Mouse (Mus musculus) thymus, postnatal 36 days (tissue): ENCODE data around the gene Enc1.
A peak's percentile ranks its signal among the peaks of the same experiment; 100 is the strongest.
"Not testable (repeated sequence)": the region's sequence is repeated elsewhere in the genome, so short reads cannot be mapped to it uniquely, and the experiment has no call there.

ENCODE experiments used
- DNase-seq, 2 experiments: peaks; one replicate each; pipeline ENCODE4 v3.0.0; 2022; ENCODE audit warnings: mixed read lengths in 2 of 2

The Enc1 gene

GRCm38 (mm10) chr13:97253418-97253981 is 12.6 kb downstream of the Enc1 start:
- no peak for DNase-seq

DNA sequence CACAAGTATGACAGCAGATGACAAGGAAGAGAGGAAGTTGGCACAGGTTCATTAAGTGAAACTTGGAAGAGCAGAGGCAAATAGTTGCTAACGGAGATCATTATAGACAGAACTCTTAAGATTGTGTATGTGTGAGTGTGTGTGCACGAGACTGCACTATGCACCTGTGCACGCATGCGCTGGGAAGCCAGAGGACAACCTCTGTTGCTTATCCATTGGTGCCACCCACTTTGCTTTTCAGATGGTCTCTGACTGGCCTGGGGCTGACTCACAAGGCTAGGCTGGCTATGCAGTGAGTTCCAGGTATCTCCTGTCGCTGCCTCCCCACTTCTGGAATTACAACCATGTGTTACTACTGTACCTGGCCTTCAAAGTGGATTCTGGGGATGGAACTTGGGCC is 13.1 kb downstream of the Enc1 start:
- no peak for DNase-seq

DNA sequence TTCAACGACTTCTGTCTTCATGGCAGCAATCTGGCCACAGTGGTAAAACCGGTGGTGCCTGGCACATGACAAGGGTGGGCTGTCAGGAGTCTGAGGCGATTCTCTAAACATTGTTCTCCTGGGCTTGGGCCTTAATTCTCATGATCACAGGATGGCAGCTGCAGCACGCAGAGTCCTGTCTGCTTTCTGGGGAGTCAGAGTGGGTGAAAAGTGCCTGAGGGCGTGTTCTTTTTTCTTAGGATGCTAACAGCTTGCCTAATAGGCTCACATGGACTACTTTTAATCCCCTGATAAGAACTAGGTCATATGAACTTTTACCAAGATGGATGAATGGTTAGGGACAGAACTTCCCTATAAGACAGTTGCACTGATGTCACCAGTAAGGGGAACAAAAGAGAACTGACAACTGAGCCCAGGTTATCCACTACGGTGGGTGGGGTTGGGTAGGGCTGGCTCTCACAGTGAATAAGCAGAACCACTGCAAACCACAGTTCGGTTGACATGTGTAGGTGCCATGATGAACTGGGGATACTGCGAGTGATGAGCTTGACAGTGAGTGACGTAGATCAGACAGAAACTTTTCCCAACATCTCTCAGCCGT is 13.8 kb downstream of the Enc1 start:
- no peak for DNase-seq

GRCm38 (mm10) chr13:97255976-97256848 is 15.3 kb downstream of the Enc1 start:
- DNase-seq, result no peak

DNA sequence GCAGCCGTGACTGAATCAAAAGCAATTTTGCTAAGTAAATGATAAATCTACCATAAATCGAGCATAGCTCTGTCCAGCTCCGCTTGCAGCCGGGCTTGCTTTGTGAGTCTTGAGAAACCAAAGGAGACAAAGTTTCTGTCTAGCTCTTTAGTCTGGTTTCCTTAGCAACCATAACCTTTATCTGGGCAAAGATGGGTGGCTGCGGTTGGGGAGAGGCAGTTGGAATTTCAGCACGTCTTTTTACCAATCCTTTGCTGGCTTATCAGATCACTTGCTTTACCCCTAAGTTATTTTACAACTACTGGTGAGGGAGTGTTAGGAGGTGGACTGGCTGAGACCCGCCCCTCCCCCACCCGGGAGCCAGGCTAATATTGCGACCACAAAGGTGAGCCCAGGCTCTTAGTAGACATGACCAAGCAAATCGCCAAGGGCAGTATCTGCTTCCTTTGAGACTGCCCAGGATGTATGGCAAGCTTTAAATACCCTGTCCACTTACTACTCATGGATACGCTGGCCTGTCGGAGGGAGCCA is 16.0 kb downstream of the Enc1 start:
- no peak for DNase-seq

DNA sequence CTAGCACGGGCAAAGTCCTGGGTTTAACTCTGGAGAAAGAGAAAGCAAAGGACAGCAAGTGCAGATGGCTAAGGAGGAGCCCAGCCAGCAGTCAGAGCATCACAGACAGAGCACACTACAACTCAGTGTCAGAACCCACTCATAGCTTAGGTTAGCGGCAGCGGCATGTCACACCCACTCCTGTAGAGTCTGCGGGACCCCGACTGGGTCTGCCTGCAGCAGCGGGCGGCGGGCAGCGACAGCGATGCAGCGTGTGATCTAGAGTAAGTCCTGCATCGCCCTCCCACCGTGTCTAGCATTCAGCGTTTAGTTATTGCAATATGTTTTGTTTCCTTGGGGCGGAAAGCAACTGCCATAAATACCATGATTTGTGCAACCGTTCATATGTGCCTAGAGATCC is 18.4 kb downstream of the Enc1 start:
- no peak for DNase-seq

DNA sequence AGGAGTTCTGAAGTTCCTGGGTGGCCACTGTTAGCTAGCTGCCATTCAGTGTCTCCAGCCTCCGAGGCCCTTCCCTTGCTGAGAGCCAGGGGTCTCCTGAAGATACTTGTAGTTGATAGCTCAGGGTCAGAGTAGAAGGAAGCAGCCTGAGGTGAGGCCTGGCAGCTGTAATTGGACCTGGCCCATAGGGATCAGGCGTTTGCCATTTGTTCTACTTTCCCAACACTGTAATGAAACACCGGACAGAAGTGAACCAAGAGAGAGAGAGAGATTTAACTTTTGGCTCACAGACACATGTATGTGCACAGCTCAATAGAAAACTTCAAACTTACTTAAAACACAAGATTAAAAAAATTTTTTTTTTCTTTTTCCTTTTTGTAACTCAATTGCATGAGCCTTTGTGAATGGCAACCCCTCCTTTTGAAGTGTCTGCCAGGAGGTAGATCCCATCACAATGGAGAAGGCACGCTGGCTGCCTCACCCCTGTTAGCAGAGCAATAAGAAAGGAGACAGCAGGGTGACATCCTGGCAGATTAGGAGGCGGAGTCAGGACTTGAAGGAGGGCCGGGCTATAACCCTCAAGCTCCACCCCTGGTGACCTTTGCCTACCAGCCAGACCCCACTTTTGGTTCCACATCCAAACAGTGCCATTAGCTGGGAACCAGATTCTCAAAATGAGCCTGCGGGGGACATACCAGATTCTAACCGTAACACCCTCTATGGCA is 19.7 kb downstream of the Enc1 start:
- DNase-seq, result no peak

GRCm38 (mm10) chr13:97261549-97261948 is 20.6 kb downstream of the Enc1 start:
- DNase-seq, result no peak

DNA sequence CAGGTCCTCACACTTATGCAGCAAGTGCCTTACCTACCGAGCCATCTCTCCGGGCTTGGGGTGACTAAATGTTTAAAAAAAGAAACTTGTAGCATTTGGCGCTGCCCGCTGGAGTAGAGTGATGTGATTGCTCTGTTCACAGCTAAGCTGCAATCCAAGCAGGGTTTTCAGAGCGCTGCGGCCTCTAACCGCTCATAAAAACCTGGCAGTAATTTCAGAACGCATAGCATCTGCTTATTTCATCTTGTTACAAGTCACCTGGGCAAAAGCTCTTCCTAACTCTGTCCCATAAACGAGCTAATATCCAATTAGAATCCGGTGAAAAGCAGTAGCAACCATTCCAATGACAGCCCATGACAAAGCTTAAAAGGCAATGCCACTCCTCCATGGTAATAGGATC is 21.8 kb downstream of the Enc1 start:
- DNase-seq, result no peak

- not testable (repeated sequence) for DNase-seq
These were observed 24.6 kb downstream of the Enc1 start for GRCm38 (mm10) chr13:97265534-97265933.

DNA sequence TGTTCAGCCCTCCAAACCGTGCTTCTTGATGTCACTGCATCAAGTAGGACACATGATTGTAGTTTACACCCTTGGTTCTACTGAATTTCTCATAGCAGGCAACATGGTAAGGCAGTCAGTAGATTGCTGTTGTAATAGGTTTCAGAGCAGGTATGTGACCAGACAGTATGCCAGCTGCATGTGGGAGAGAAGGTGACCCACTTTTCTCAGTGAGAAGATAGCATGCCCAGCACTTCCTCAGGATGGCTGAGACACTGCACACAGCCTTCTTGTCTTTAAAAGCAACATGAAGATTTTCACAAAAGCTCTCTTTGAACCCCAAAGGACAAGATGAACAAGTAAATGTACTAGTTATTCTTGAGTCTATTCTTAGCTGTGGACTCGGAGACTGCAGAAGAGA is 29.8 kb downstream of the Enc1 start:
- DNase-seq, result peak in 1 of 2 experiments; percentile 21

GRCm38 (mm10) chr13:97271641-97272040 is 30.7 kb downstream of the Enc1 start:
- DNase-seq, result no peak

DNA sequence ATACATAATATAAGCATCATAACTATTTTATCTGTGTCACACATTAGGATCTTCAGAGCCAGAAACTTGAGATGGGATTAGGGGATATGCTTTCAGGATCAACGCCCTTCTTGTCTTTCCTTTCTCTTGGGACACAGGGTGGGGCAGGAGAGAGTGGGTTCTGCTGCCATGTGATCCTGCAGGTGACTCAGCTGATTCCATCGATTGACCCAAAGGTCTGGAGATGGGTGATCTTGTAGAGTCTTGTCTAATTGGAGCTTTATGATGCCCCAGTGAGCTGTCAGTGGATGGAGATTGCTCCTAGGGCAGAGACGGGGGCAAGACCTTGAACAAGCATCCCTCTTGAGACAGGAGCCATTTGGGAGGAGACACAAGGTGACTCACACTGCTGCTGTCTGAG is 33.9 kb downstream of the Enc1 start:
- DNase-seq, result no peak

GRCm38 (mm10) chr13:97275482-97275881 is 34.6 kb downstream of the Enc1 start:
- DNase-seq, result no peak

- DNase-seq, result no peak
These were observed 41.4 kb downstream of the Enc1 start for GRCm38 (mm10) chr13:97282051-97282910.

GRCm38 (mm10) chr13:97282911-97283281 is 42.0 kb downstream of the Enc1 start:
- DNase-seq, result no peak

- DNase-seq, result peak; percentile 23 to 25
These were observed 46.1 kb downstream of the Enc1 start for GRCm38 (mm10) chr13:97287046-97287445.

DNA sequence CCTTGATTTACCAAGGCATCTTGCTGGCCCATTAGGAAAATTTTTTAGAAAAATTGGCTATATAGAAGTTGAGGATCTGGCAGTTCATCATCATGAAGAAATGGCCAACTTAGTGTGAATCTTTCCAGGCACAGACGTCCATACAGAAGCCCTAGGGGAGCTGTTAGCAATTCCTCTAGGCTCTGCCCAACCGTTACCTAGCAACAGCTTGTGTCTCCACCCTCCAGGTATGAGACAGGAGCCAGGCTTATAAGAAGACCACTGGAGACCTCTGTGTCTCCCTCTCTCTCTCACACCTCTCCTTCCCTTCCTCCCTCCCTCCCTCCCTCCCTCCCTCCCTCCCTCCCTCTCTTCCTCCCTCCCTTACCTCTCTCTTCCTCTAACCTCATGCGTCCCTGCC is 49.8 kb downstream of the Enc1 start:
- no peak for DNase-seq

DNA sequence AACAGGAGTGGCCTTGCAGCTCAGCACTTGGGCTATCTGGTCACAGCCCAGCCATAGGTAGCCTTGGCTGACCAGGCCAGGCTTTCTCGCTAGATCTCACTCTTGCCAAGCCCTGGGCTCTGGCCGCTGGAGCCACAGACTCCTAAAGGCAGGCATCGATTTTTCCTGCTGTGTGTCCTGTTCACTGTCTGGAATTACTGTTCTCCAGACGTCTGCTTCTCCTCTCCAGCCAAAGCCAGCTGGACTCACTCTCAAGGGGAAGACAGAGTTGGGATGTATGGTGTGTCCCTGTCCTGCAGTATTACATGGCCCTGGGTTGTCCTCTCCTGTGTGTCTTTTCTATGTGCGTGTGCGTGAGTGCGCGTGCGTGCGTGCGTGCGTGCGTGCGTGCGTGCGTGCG is 50.4 kb downstream of the Enc1 start:
- no peak for DNase-seq

DNA sequence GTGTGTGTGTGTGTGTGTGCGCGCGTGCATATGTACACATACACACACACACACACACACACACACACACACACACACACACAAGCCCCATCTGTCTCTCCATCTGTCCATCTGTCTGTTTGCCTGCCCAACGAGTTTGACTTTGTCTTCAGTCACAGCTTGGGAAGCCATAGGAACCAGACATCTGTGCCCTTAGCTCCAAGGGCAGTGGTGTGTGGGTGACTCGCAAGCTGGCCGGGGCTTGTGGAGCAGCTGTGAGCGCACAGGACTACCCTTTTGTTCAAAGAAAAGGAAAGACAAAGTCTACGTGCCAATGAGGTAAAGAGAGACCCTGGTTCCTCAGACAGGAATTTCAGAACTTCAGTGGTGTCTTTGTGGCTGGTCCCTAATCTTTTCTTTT is 51.1 kb downstream of the Enc1 start:
- no peak for DNase-seq

DNA sequence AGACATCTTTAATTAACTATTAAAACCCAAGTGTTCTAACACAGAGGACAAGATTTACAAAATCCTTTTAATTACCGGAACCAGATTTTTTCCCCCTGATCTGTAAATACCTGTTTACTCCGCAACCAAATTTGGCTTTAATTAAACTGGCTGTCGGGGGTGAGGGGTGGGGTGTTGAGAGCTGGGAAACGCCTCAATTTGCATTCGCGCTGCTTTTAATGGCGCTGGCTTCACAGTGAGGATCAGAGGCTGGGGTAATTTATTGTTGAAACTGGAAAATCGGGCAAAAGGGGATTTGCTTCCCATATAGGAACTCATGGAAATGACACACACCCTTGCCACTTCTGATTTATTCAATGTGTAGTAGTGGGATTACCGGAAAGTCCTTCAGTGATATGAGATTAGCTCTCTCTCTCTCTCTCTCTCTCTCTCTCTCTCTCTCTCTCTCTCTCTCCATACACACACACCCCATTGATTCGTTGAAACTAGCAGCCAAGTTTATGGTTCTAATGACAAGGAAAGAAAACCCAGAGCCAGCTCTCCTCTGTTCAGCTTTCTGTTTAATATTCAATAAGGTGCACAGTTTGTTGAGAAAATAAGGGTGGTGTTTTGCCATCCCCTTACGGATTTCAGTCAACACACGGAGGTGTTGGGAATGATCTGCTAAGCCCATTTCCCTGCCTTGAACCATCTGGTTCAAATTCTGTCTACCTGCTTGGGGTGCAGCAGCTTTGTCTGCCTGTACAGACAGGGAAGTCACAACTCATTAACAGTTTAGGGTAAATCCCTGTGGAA is 51.7 kb downstream of the Enc1 start:
- no peak for DNase-seq
